16 mouse cellular contexts compared by ENCODE assay signal in genomic region chr8:94340796-94341195, GRCm38 (mm10). TPM values are rescaled to one million over a fixed set of nuclear protein-coding genes. Genes with fewer than 3 reads are reported as not detected.
"Had no signal": no experiment of that assay in that cellular context is flagged by ENCODE, and none has a peak within 500 bp of the region (broad histone marks: within the 10 kb centered on the region; RNA-seq: fewer than 3 reads in every experiment).

No protein-coding gene starts in this region.

- H3K4me3 ChIP-seq: kidney, embryonic 15.5 days; left cerebral cortex, adult 2 months; limb, embryonic 15.5 days; midbrain, embryonic 15.5 days; neural tube, embryonic 12.5 days had no signal

- ATAC-seq: lung, postnatal 0 days; midbrain, embryonic 15.5 days had no signal

- H3K4me2 ChIP-seq: kidney, embryonic 15.5 days; limb, embryonic 15.5 days; midbrain, embryonic 11.5 days; midbrain, embryonic 15.5 days; neural tube, embryonic 12.5 days had no signal

- H3K27ac ChIP-seq: kidney, embryonic 15.5 days; left cerebral cortex, adult 2 months; limb, embryonic 15.5 days; liver, embryonic 14.5 days; midbrain, embryonic 15.5 days; neural tube, embryonic 12.5 days had no signal

- H3K9me3 ChIP-seq: kidney, embryonic 15.5 days; limb, embryonic 15.5 days; midbrain, embryonic 15.5 days; neural tube, embryonic 12.5 days had no signal

- H3K36me3 ChIP-seq: kidney, embryonic 15.5 days; limb, embryonic 15.5 days; midbrain, embryonic 15.5 days; neural tube, embryonic 12.5 days had no signal

- H3K4me1 ChIP-seq: kidney, embryonic 15.5 days; limb, embryonic 15.5 days; midbrain, embryonic 15.5 days; neural tube, embryonic 12.5 days had no signal

- H3K9ac ChIP-seq: kidney, embryonic 15.5 days; limb, embryonic 15.5 days; liver, embryonic 14.5 days; midbrain, embryonic 15.5 days; neural tube, embryonic 12.5 days had no signal

- H3K27me3 ChIP-seq: kidney, embryonic 15.5 days; limb, embryonic 15.5 days; midbrain, embryonic 15.5 days; neural tube, embryonic 12.5 days had no signal

- DNase-seq: kidney, adult 11 months; kidney, postnatal 14 days; lung, adult 2 months; spleen, adult 18-20 months; thymus, adult 2 months; thymus, postnatal 25 days had no signal

RNA-seq across cellular contexts. Expression of gene Slc12a3, which starts 11.8 kb away (rescaled TPM):
- total RNA-seq: monocyte, adult 5-6 weeks had no signal
- polyA plus RNA-seq: limb, embryonic 11.5 days; limb, embryonic 15.5 days; midbrain, embryonic 11.5 days had no signal
